Mouse (Mus musculus): ENCODE results near the gene Olfr555. TPM values are rescaled to one million over a fixed set of nuclear protein-coding genes. Genes with fewer than 3 reads are reported as not detected.

Olfr555 gene
- polyA plus RNA-seq, 1 experiment from 2014 or later = not detected

GRCm38 (mm10) chr7:102676225-102676624, 17.6 kb downstream of the Olfr555 start:
- ATAC-seq (replicated peaks; ENCODE audit: low FRiP score) (no peak), DNase-seq (ENCODE audit: low spot score) (no peak)
- Histone ChIP-seq H3K27ac (ENCODE audit: low read depth, low read length) (no peak overlapping the region), H3K4me3 (ENCODE audit: low read depth, low read length) (no peak overlapping the region), H3K4me2 (no peak overlapping the region), H3K36me3 (ENCODE audit: control insufficient read depth, insufficient read depth, low read length) (no peaks in the 10 kb centered on the region), H3K4me1 (replicated peaks; ENCODE audit: control insufficient read depth, insufficient read depth, low read length) (no peaks in the 10 kb centered on the region), H3K27me3 (replicated peaks; ENCODE audit: control insufficient read depth, insufficient read depth, low read length) (no peaks in the 10 kb centered on the region), H3K9ac (ENCODE audit: low read depth, low read length) (no peak overlapping the region), H3K9me3 (ENCODE audit: control insufficient read depth, low read length) (no peaks in the 10 kb centered on the region)
- WGBS = 83% methylated on average over 2 of the region's 2 CpGs

GRCm38 (mm10) chr7:102681916-102682315, 23.3 kb downstream of the Olfr555 start:
- DNase-seq (ENCODE audit: low spot score) (no peak), ATAC-seq (replicated peaks; ENCODE audit: low FRiP score) (no peak)
- H3K27me3 ChIP-seq (replicated peaks; ENCODE audit: control insufficient read depth, insufficient read depth, low read length) = no peaks in the 10 kb centered on the region
- 79% methylated on average over 1 of the region's 1 CpGs for WGBS
- no peak overlapping the region for H3K9ac ChIP-seq (ENCODE audit: low read depth, low read length)
- no peak overlapping the region for H3K4me3 ChIP-seq (ENCODE audit: low read depth, low read length)
- no peaks in the 10 kb centered on the region for H3K4me1 ChIP-seq (replicated peaks; ENCODE audit: control insufficient read depth, insufficient read depth, low read length)
- H3K4me2 ChIP-seq = no peak overlapping the region
- H3K9me3 ChIP-seq (ENCODE audit: control insufficient read depth, low read length) = no peaks in the 10 kb centered on the region
- no peaks in the 10 kb centered on the region for H3K36me3 ChIP-seq (ENCODE audit: control insufficient read depth, insufficient read depth, low read length)
- no peak overlapping the region for H3K27ac ChIP-seq (ENCODE audit: low read depth, low read length)

GRCm38 (mm10) chr7:102686944-102687501, 28.4 kb downstream of the Olfr555 start, which contains the start of gene Trim68:
Gene Trim68, minus strand, starts transcription at chr7:102687327.
- no peaks in the 10 kb centered on the region for H3K36me3 ChIP-seq (ENCODE audit: control insufficient read depth, insufficient read depth, low read length)
- ATAC-seq (replicated peaks; ENCODE audit: low FRiP score) (peak; percentile 99), DNase-seq (ENCODE audit: low spot score) (peak; percentile 82)
- H3K27ac ChIP-seq (ENCODE audit: low read depth, low read length) = no peak within 1 kb of the TSS
- no peaks in the 10 kb centered on the region for H3K9me3 ChIP-seq (ENCODE audit: control insufficient read depth, low read length)
- peak within 1 kb of the TSS; percentile 63 for H3K4me3 ChIP-seq (ENCODE audit: low read depth, low read length)
- no peaks in the 10 kb centered on the region for H3K4me1 ChIP-seq (replicated peaks; ENCODE audit: control insufficient read depth, insufficient read depth, low read length)
- peak within 1 kb of the TSS; percentile 80 for H3K4me2 ChIP-seq
- no peaks in the 10 kb centered on the region for H3K27me3 ChIP-seq (replicated peaks; ENCODE audit: control insufficient read depth, insufficient read depth, low read length)
- under 1% methylated on average over 39 of the region's 40 CpGs for WGBS
- H3K9ac ChIP-seq (ENCODE audit: low read depth, low read length) = peak within 1 kb of the TSS; percentile 71

GRCm38 (mm10) chr7:102695358-102696125, 36.9 kb downstream of the Olfr555 start, which contains the start of gene Olfr557:
Gene Olfr557, plus strand, starts transcription at chr7:102695910.
- WGBS = 71% methylated on average over 5 of the region's 5 CpGs
- 0 out of 2 replicates have a peak, but pooled peaks have one; percentile 7 for ATAC-seq (replicated peaks; ENCODE audit: low FRiP score)

GRCm38 (mm10) chr7:102698461-102698860, 39.8 kb downstream of the Olfr555 start:
- DNase-seq (ENCODE audit: low spot score) = no peak
- WGBS = 82% methylated on average over 7 of the region's 7 CpGs
- no peak overlapping the region for H3K27ac ChIP-seq (ENCODE audit: low read depth, low read length)

More at GRCm38 (mm10) chr7:102695358-102696125, 36.9 kb downstream of the Olfr555 start, which contains the start of gene Olfr557:
- Histone ChIP-seq H3K4me3 (ENCODE audit: low read depth, low read length) (no peak within 1 kb of the TSS), H3K9ac (ENCODE audit: low read depth, low read length) (no peak within 1 kb of the TSS), H3K27me3 (replicated peaks; ENCODE audit: control insufficient read depth, insufficient read depth, low read length) (no peaks in the 10 kb centered on the region), H3K36me3 (ENCODE audit: control insufficient read depth, insufficient read depth, low read length) (no peaks in the 10 kb centered on the region), H3K4me1 (replicated peaks; ENCODE audit: control insufficient read depth, insufficient read depth, low read length) (no peaks in the 10 kb centered on the region), H3K9me3 (ENCODE audit: control insufficient read depth, low read length) (no peaks in the 10 kb centered on the region), H3K27ac (ENCODE audit: low read depth, low read length) (no peak within 1 kb of the TSS), H3K4me2 (no peak within 1 kb of the TSS)
- no peak for DNase-seq (ENCODE audit: low spot score)

GRCm38 (mm10) chr7:102701915-102702314, 43.3 kb downstream of the Olfr555 start, which contains the start of gene Olfr558:
Gene Olfr558, plus strand, starts transcription at chr7:102702215.
- Histone ChIP-seq H3K4me3 (ENCODE audit: low read depth, low read length) (no peak within 1 kb of the TSS), H3K36me3 (ENCODE audit: control insufficient read depth, insufficient read depth, low read length) (no peaks in the 10 kb centered on the region), H3K4me2 (no peak within 1 kb of the TSS), H3K9ac (ENCODE audit: low read depth, low read length) (no peak within 1 kb of the TSS), H3K9me3 (ENCODE audit: control insufficient read depth, low read length) (no peaks in the 10 kb centered on the region), H3K27ac (ENCODE audit: low read depth, low read length) (no peak within 1 kb of the TSS), H3K27me3 (replicated peaks; ENCODE audit: control insufficient read depth, insufficient read depth, low read length) (no peaks in the 10 kb centered on the region), H3K4me1 (replicated peaks; ENCODE audit: control insufficient read depth, insufficient read depth, low read length) (no peaks in the 10 kb centered on the region)
- ATAC-seq (replicated peaks; ENCODE audit: low FRiP score) (no peak), DNase-seq (ENCODE audit: low spot score) (no peak)

More at GRCm38 (mm10) chr7:102698461-102698860, 39.8 kb downstream of the Olfr555 start:
- Histone ChIP-seq H3K4me3 (ENCODE audit: low read depth, low read length) (no peak overlapping the region), H3K9me3 (ENCODE audit: control insufficient read depth, low read length) (no peaks in the 10 kb centered on the region), H3K4me1 (replicated peaks; ENCODE audit: control insufficient read depth, insufficient read depth, low read length) (no peaks in the 10 kb centered on the region), H3K9ac (ENCODE audit: low read depth, low read length) (no peak overlapping the region), H3K27me3 (replicated peaks; ENCODE audit: control insufficient read depth, insufficient read depth, low read length) (no peaks in the 10 kb centered on the region), H3K36me3 (ENCODE audit: control insufficient read depth, insufficient read depth, low read length) (no peaks in the 10 kb centered on the region), H3K4me2 (no peak overlapping the region)
- ATAC-seq (replicated peaks; ENCODE audit: low FRiP score) = no peak

Other genes with a start within 250 kb of the Olfr555 start
- 284 and 324 TPM in 2 replicates for gene Rrm1, start 217.1 kb upstream of the Olfr555 start, polyA plus RNA-seq (2014; fragmentation: Nextera tagmentation; extraction: Ambion mirVana)
- gene Olfr543, start 177.1 kb upstream of the Olfr555 start, polyA plus RNA-seq (2014; fragmentation: Nextera tagmentation; extraction: Ambion mirVana) = 0.40 and 0.47 TPM in 2 replicates
- gene Olfr544, start 170.5 kb upstream of the Olfr555 start, polyA plus RNA-seq (2014; fragmentation: Nextera tagmentation; extraction: Ambion mirVana) = 0.05 and 0.12 TPM in 2 replicates
- 0.04 and 0.10 TPM in 2 replicates for gene Olfr545, start 159.2 kb upstream of the Olfr555 start, polyA plus RNA-seq (2014; fragmentation: Nextera tagmentation; extraction: Ambion mirVana)
- not detected in 2 replicates for gene Olfr547, start 124.1 kb upstream of the Olfr555 start, polyA plus RNA-seq (2014; fragmentation: Nextera tagmentation; extraction: Ambion mirVana)
- not detected in 2 replicates for gene Olfr548-ps1, start 117.9 kb upstream of the Olfr555 start, polyA plus RNA-seq (2014; fragmentation: Nextera tagmentation; extraction: Ambion mirVana)
- not detected in 2 replicates for gene Olfr549, start 109.0 kb upstream of the Olfr555 start, polyA plus RNA-seq (2014; fragmentation: Nextera tagmentation; extraction: Ambion mirVana)
- gene Trim21, start 93.3 kb upstream of the Olfr555 start, polyA plus RNA-seq (2014; fragmentation: Nextera tagmentation; extraction: Ambion mirVana) = 0.88 and 1.3 TPM in 2 replicates
- not detected in 2 replicates for gene Olfr550, start 87.4 kb upstream of the Olfr555 start, polyA plus RNA-seq (2014; fragmentation: Nextera tagmentation; extraction: Ambion mirVana)
- not detected in 2 replicates for gene Olfr551, start 66.9 kb upstream of the Olfr555 start, polyA plus RNA-seq (2014; fragmentation: Nextera tagmentation; extraction: Ambion mirVana)
- not detected in 2 replicates for gene Olfr552, start 61.1 kb upstream of the Olfr555 start, polyA plus RNA-seq (2014; fragmentation: Nextera tagmentation; extraction: Ambion mirVana)
- gene Olfr553, start 40.6 kb upstream of the Olfr555 start, polyA plus RNA-seq (2014; fragmentation: Nextera tagmentation; extraction: Ambion mirVana) = not detected in 2 replicates
- gene Olfr554, start 20.4 kb upstream of the Olfr555 start, polyA plus RNA-seq (2014; fragmentation: Nextera tagmentation; extraction: Ambion mirVana) = not detected in 2 replicates
- not detected in 2 replicates for gene Olfr556, start 6.1 kb downstream of the Olfr555 start, polyA plus RNA-seq (2014; fragmentation: Nextera tagmentation; extraction: Ambion mirVana)
- gene Trim68, start 28.5 kb downstream of the Olfr555 start, polyA plus RNA-seq (2014; fragmentation: Nextera tagmentation; extraction: Ambion mirVana) = 5.1 and 6.8 TPM in 2 replicates
- not detected in 2 replicates for gene Olfr557, start 37.1 kb downstream of the Olfr555 start, polyA plus RNA-seq (2014; fragmentation: Nextera tagmentation; extraction: Ambion mirVana)
- gene Olfr558, start 43.4 kb downstream of the Olfr555 start, polyA plus RNA-seq (2014; fragmentation: Nextera tagmentation; extraction: Ambion mirVana) = not detected in 2 replicates
- gene Olfr33, start 60.2 kb downstream of the Olfr555 start, polyA plus RNA-seq (2014; fragmentation: Nextera tagmentation; extraction: Ambion mirVana) = not detected in 2 replicates
- gene Olfr559, start 68.7 kb downstream of the Olfr555 start, polyA plus RNA-seq (2014; fragmentation: Nextera tagmentation; extraction: Ambion mirVana) = not detected in 2 replicates
- gene Olfr560, start 100.5 kb downstream of the Olfr555 start, polyA plus RNA-seq (2014; fragmentation: Nextera tagmentation; extraction: Ambion mirVana) = not detected in 2 replicates
- gene Olfr78, start 100.6 kb downstream of the Olfr555 start, polyA plus RNA-seq (2014; fragmentation: Nextera tagmentation; extraction: Ambion mirVana) = not detected in 2 replicates
- gene Olfr561, start 112.4 kb downstream of the Olfr555 start, polyA plus RNA-seq (2014; fragmentation: Nextera tagmentation; extraction: Ambion mirVana) = not detected in 2 replicates
- not detected in 2 replicates for gene Olfr564, start 144.7 kb downstream of the Olfr555 start, polyA plus RNA-seq (2014; fragmentation: Nextera tagmentation; extraction: Ambion mirVana)
- not detected in 2 replicates for gene Olfr566, start 199.9 kb downstream of the Olfr555 start, polyA plus RNA-seq (2014; fragmentation: Nextera tagmentation; extraction: Ambion mirVana)
- gene Olfr568, start 218.3 kb downstream of the Olfr555 start, polyA plus RNA-seq (2014; fragmentation: Nextera tagmentation; extraction: Ambion mirVana) = not detected in 2 replicates
- gene Olfr569, start 232.1 kb downstream of the Olfr555 start, polyA plus RNA-seq (2014; fragmentation: Nextera tagmentation; extraction: Ambion mirVana) = not detected in 2 replicates
- gene Olfr570, start 235.8 kb downstream of the Olfr555 start, polyA plus RNA-seq (2014; fragmentation: Nextera tagmentation; extraction: Ambion mirVana) = not detected in 2 replicates